Mouse (Mus musculus): ENCODE results near the gene Kri1.

GRCm38 (mm10) chr9:21235341-21235740, 52.4 kb downstream of the Kri1 start:
- TF ChIP-seq CHD2 (IDR thresholded peaks at IDR 0.05; ENCODE audit: low read depth, low read length) (no peak), ZC3H11A (IDR thresholded peaks at IDR 0.05; ENCODE audit: borderline replicate concordance, low read depth, low read length) (no peak), HCFC1 (IDR thresholded peaks at IDR 0.05; ENCODE audit: borderline replicate concordance, insufficient read depth, low read length) (no peak)
